Mouse (Mus musculus): ENCODE data around the gene Gnb3.

Gene Gnb3

GRCm38 (mm10) chr6:124840241-124841167, at the start of gene Gnb3:
Gene Gnb3, minus strand, starts transcription at chr6:124840275.
- peak; percentile 32 for DNase-seq (ENCODE audit: low spot score)

- no peak for DNase-seq (ENCODE audit: low spot score)
Observed at GRCm38 (mm10) chr6:124888555-124889125, 48.6 kb upstream of the Gnb3 start.

DNA sequence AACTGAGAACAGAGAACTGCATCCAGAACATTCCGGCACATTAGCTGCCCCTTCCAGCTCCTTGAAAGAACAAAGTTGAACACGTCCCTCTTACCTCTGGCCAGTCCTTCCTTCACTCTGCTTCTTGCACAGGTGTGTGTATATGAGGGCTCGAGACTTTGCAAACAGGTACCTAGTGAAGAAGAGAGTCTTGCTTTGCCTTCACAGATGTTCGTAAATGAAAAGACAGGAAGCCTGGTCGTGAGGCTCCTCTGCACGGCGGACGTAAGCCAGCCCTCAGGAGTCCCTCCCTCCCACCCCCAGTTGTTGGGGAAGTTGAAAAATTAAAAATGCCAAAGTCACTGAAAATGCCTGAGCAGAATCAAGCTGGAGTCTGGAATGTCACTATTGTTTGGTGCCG, 47.9 kb upstream of the Gnb3 start, which contains the start of gene Cd4:
Cd4 (minus strand) TSS at position 236 of the 400 bp plus-strand sequence.
- DNase-seq (ENCODE audit: low spot score), result no peak

GRCm38 (mm10) chr6:124885956-124886381, 45.9 kb upstream of the Gnb3 start:
- DNase-seq (ENCODE audit: low spot score), result no peak

GRCm38 (mm10) chr6:124884714-124885500, 44.8 kb upstream of the Gnb3 start:
- DNase-seq (ENCODE audit: low spot score), result no peak

DNA sequence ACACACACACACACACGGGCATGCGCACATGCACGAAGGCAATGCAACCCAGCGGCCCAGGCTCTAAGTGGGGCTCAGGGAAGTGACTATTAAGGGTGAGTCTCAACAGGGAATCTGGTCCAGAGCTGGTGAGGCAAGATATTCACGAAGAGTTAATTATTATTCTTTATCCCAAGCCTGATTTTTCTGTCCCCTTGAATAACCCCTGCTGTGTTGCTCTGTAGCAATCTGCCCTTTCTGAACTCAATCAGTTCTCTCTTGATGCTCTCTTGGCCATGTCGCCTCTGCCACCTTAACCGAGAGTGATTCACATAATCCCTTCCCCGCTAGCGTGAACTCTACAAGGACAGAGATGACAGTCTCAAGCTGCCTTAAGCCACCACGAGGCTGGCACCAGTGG, 43.3 kb upstream of the Gnb3 start:
- no peak for DNase-seq (ENCODE audit: low spot score)

DNA sequence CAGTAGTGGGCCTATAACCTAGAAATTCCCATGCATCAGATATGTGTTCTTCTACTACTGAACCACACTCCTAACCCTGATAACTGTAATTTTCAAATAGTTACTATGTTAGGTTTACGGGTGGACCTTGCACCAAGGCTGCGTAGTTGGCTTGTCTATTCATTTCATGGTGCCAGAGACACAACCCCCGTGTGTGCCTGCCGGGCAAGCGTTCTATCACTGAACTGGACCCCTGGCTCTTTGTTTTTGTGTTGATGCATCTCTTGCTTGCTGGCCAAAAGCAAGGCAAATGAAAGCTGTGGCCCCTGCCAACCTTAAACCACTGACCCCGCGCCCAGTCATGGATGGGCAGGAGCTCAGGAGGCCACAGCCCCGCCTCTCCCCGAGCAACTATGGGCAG, 41.7 kb upstream of the Gnb3 start:
- DNase-seq (ENCODE audit: low spot score), result no peak

GRCm38 (mm10) chr6:124879390-124879789, 39.3 kb upstream of the Gnb3 start:
- no peak for DNase-seq (ENCODE audit: low spot score)

- no peak for DNase-seq (ENCODE audit: low spot score)
Observed at GRCm38 (mm10) chr6:124874348-124874747, 34.3 kb upstream of the Gnb3 start.

DNA sequence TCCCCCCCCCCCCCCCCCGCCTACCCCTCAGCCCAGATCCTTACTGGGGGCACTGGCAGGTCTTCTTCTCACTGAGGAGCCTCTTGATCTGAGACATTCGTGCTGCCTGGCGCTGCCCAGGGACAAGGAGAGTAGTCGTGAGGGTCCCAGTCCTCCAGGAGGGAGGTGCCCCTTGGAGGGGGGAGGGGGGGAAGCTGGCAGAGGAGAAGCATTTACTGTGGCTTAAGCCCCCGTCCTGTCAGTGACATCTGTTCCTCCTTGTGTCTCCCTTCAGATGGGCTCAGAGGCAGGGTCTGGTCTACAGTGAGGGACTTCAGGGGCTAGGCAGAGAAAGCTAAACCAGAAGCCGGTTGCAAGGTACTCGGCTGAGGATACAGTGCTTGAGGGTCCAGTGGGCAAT, 26.5 kb upstream of the Gnb3 start:
- DNase-seq (ENCODE audit: low spot score), result no peak

DNA sequence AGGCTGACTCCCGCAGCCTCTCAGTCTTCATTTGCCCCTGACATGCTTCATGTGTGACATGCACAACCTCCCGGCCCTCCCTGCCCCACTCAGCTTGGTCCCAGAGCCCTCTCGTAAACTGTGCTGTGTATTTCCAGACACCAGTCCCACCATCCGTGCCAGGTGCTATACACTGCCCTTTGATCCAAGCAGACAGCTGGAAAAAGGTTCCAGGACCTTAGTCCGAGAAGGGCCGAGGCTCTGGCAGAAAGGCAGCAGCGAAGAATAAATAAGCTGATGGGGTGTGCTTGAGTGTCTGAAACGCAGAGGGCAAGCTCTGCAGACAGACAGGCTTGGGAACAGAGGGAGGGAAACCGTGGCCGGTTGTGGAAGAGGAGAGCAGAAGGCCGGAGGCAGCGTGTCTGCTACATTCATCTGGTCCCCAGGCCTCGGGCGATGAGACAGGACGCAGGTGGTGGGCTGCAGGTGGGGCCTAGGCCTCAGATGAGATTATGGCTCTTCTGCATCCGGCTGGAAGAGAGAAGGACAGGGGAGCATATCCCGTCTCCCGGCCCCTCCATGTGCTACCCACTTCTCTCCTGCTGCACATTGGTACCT, 25.8 kb upstream of the Gnb3 start:
- DNase-seq (ENCODE audit: low spot score), result no peak

GRCm38 (mm10) chr6:124863658-124864298, 23.7 kb upstream of the Gnb3 start, which contains the start of gene Gpr162:
Gene Gpr162, minus strand, starts transcription at chr6:124863983.
- peak; percentile 76 for DNase-seq (ENCODE audit: low spot score)

GRCm38 (mm10) chr6:124863125-124863657, 23.1 kb upstream of the Gnb3 start:
- no peak for DNase-seq (ENCODE audit: low spot score)

- no peak for DNase-seq (ENCODE audit: low spot score)
Observed at GRCm38 (mm10) chr6:124862406-124863124, 22.5 kb upstream of the Gnb3 start.

- DNase-seq (ENCODE audit: low spot score), result no peak
Observed at GRCm38 (mm10) chr6:124861802-124862201, 21.7 kb upstream of the Gnb3 start.

DNA sequence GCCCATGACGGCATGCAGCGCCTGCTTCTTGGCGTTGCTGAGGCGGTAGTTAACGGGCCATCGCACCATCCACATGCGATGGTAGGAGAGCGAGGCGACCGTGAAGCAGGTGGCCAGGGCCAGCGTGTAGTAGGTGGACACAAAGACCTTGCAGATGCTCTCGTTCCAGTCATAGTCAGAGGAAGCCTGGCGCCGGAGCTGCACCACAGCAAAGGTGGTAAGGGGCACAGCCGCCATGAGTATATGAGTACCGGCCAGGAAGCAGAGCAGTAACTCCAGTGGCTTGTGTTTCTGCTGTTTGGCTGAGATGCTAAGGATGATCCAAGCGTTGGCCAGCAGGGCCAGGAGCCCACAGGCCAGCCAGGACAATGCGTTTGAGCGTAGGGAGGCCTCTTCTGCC, 21.2 kb upstream of the Gnb3 start:
- no peak for DNase-seq (ENCODE audit: low spot score)

- no peak for DNase-seq (ENCODE audit: low spot score)
Observed at GRCm38 (mm10) chr6:124860511-124860910, 20.4 kb upstream of the Gnb3 start.

DNA sequence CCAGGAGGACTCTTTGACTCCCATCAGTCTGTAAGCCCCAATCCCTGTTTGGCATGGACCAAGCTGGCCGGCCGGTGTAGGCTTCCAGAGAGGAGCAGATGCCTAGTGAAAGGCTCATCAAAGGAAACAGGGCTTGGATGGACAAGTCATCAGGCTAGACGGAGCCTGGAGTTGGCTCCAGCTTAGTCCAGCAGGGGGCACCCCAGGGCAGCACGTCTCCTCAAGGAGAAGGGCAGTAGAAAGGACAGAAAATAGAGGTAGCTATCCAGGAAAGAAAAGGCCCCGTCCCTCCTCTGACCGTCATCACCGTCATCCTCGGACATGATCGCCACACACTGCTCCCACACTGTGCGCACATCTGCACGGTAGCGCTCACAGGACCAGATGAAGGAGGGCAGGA, 19.6 kb upstream of the Gnb3 start:
- DNase-seq (ENCODE audit: low spot score), result peak; percentile 90

DNA sequence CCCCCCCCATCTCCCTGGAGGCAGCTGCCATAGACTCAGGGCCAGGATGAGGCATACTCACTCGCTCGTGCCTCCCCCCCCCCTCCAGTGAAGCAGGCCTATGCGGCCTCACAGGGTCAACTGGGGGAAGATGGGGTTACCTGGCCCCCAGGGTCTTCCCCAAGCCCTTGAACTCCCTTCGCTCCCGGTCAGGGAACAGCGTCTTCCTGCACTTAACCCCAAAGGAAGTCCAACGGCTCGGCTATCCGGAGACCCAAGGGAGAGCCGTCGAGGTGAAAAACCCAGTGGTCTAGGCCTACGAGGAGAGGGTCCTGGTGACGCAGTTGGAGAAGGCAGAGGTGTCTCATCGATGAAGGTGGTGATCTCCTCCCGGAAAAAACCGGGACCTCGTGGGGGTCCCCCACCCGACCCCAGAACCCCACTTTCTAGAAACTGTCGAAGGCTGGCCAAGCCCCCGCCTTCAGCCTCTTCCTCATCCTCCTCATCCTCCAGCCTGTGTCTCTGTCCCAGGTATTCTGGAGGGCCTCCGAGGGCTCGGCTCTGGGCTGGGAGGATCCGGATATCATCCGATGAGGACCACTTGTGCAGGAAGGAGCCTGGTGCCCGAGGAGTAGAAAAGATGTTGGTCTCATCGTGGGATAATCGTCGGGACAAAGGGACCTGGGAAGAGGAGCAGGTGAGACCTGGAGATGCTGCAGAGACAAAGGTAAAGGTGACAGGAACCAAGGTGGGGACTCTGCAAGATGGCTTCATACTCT, 18.7 kb upstream of the Gnb3 start:
- no peak for DNase-seq (ENCODE audit: low spot score)
